Mouse (Mus musculus): ENCODE data around the gene Cpm. TPM values are rescaled to one million over a fixed set of nuclear protein-coding genes. Genes with fewer than 3 reads are reported as not detected.

Gene Cpm
- polyA plus RNA-seq, 1 experiment from 2014 or later, result 57.7 TPM

DNA sequence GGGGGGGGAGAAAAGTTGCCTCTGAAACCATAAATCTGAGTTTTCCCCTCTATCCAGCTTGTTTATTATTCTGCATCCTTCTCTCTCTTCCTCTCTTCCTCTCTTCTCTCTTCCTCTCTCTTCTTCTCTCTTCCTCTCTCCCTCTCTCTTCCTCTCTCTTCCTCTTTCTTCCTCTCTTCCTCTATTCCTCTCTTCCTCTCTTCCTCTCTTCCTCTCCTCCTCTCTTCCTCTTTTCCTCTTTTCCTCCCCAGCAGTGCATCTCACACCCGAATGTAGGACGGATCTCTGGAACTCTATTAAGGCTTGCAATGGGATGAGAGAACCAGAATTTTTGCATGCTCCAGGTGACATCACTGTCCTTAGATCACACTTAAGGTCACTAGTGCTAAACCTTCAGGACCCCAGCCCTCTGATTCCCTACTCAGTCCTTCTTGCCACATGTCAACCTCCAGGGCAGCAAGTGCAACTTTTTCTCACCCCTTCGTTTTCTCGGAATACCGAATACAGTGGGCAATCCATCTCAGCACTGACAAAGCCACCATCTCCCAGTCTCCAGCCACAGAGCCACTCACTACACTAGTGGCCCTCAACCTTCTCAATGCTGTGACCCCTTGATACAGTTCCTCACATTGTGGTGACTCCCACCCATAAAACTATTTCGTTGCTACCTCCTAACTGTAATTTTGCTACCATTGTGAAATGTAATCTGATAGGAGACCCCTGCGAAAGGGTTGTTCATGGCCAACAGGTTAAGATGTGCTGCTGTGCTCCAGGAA is 2.3 kb upstream of the Cpm start:
- Histone ChIP-seq H3K4me1 (no peaks in the 10 kb centered on the region), H3K4me2 (no peak overlapping the region), H3K27me3 (replicated peaks) (0 out of 2 replicates have a peak, but pooled peaks cover 9% of the 10 kb centered on the region), H3K9me3 (no peaks in the 10 kb centered on the region), H3K36me3 (no peaks in the 10 kb centered on the region), H3K4me3 (replicated peaks) (no peak overlapping the region), H3K27ac (no peak overlapping the region), H3K9ac (no peak overlapping the region)
- no peak for ATAC-seq (ENCODE audit: insufficient read depth, low FRiP score, low read depth)
- 57% methylated on average over 7 of the region's 7 CpGs for WGBS

DNA sequence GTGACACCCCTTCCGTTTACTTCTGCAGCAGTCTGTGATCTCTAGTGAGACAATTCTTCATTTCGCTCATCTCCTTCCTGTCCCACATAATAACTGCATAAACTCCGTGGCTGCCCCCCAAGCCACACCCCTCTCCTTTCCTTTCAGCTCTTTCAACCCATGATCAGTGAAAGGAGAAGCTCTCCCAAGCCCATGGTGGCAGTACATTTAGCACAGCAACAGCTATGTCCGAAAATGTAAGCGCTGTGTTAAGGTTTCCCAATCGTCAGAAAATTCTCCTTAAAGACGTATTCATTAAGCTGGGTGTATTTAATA is 1.7 kb upstream of the Cpm start:
- no peak overlapping the region for H3K4me3 ChIP-seq (replicated peaks)
- ATAC-seq (ENCODE audit: insufficient read depth, low FRiP score, low read depth), result no peak
- 0 out of 2 replicates have a peak, but pooled peaks cover 9% of the 10 kb centered on the region for H3K27me3 ChIP-seq (replicated peaks)
- H3K4me1 ChIP-seq, result no peaks in the 10 kb centered on the region
- H3K27ac ChIP-seq, result no peak overlapping the region
- WGBS, result 46% methylated on average over 7 of the region's 7 CpGs
- no peak overlapping the region for H3K9ac ChIP-seq
- no peaks in the 10 kb centered on the region for H3K36me3 ChIP-seq
- no peak overlapping the region for H3K4me2 ChIP-seq
- H3K9me3 ChIP-seq, result no peaks in the 10 kb centered on the region

DNA sequence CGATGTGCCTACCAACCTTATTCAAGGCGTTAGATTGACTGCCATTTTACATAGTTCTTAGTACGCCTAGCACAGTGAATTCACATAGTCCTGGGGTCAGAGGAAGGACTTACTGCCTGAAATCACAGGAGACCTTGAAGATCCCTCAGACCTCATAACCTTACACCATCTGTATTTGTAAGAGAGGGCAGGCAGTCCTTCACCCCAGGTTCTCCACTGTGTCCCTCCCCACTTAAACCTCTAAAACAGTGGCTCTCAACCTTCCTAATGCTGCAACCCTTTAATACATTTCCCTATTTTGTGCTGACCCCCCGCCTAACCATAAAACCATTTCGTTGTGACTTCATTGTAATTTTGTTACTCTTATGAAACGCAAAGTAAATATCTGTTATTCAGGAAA is 1.4 kb upstream of the Cpm start:
- Histone ChIP-seq H3K9me3 (no peaks in the 10 kb centered on the region), H3K4me1 (no peaks in the 10 kb centered on the region), H3K27me3 (replicated peaks) (0 out of 2 replicates have a peak, but pooled peaks cover 9% of the 10 kb centered on the region), H3K4me2 (no peak overlapping the region), H3K36me3 (no peaks in the 10 kb centered on the region), H3K4me3 (replicated peaks) (no peak overlapping the region), H3K9ac (no peak overlapping the region), H3K27ac (no peak overlapping the region)
- ATAC-seq (ENCODE audit: insufficient read depth, low FRiP score, low read depth), result no peak
- WGBS, result 55% methylated on average over 6 of the region's 6 CpGs

DNA sequence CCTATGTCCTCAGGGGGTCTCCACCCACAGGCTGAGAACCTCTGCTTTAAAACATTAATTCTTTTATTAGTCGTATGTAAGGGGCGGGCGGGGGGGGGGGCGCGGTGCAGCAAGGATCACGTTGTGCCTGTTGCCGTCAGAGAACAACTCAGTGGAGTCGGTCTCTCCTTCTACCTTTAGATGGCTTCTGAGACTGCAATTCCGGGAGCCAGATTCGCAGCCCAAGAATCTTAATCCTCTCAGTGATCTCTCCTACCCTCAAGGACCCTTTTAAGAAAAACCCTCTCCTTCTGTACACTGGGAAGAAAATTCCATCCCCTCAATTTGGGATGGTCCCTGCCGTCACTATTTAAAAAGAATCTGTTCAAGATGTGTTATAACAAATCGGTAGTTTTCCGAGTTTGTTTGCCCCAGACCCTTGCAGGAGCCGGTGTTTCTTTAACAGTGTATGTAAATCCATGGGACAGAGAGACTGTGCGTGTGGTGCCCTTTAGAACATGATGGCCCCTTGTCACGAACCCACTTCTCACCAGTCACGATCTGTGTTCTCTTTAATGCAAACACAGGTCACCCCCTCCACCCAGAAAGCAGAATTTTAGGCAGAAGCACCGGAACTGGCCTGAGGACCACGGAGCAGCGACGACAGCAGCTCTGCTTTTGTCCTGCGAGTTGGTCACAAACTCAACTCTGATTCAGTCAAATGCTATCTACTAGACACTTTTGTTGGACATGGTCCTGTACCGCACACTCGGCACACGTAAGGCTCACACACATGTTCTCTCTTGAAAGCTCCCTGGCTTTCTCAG is 734 bp upstream of the Cpm start:
- no peaks in the 10 kb centered on the region for H3K4me1 ChIP-seq
- H3K9ac ChIP-seq, result no peak overlapping the region
- H3K27ac ChIP-seq, result no peak overlapping the region
- 0 out of 2 replicates have a peak, but pooled peaks cover 9% of the 10 kb centered on the region for H3K27me3 ChIP-seq (replicated peaks)
- H3K4me2 ChIP-seq, result peak overlapping the region; percentile 93
- H3K9me3 ChIP-seq, result no peaks in the 10 kb centered on the region
- ATAC-seq (ENCODE audit: insufficient read depth, low FRiP score, low read depth), result no peak
- H3K36me3 ChIP-seq, result no peaks in the 10 kb centered on the region
- peak overlapping the region; percentile 69 for H3K4me3 ChIP-seq (replicated peaks)
- WGBS, result 4% methylated on average over 25 of the region's 25 CpGs

DNA sequence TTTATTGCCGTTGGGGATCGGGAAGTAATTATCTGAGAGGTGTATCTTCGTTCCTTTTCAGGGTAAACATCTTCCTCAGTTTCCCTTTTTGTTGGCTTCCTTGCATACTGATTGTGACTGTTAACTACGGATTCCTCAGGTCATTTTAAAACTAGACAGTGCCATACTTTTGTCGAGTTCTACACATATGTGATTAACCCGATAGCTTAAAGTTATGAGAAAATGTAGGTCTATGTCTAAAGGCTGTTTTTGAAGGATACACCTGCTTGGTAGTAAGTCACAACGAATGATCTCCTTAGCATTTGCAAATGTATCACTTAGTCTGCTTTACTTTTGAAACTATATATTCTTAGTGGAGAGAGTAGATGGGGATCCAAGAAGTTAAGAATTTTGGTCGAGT is 876 bp downstream of the Cpm start:
- WGBS, result 23% methylated on average over 8 of the region's 8 CpGs
- peak overlapping the region; percentile 93 for H3K4me2 ChIP-seq
- H3K36me3 ChIP-seq, result no peaks in the 10 kb centered on the region
- no peaks in the 10 kb centered on the region for H3K4me1 ChIP-seq
- no peak overlapping the region for H3K27ac ChIP-seq
- no peak for ATAC-seq (ENCODE audit: insufficient read depth, low FRiP score, low read depth)
- 0 out of 2 replicates have a peak, but pooled peaks cover 9% of the 10 kb centered on the region for H3K27me3 ChIP-seq (replicated peaks)
- H3K9ac ChIP-seq, result no peak overlapping the region
- peak overlapping the region; percentile 69 for H3K4me3 ChIP-seq (replicated peaks)
- no peaks in the 10 kb centered on the region for H3K9me3 ChIP-seq

DNA sequence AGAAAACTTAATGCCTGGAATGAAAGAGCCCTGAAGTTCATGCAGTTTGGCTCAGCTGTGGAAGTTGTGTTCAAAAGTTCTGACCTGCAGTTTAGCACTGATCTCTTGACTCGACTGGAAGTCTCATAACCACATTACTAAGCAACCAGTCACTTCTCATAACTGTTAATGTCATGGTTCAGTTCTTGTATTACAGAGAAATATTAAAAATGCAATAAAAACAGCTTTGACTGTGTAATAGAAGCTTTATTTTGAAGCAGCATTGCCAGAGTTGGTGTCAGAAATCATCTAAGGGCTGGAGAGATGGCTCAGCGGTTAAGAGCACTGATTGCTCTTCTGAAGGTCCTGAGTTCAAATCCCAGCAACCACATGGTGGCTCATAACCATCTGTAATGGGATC is 1.5 kb downstream of the Cpm start:
- H3K9ac ChIP-seq, result no peak overlapping the region
- peak overlapping the region; percentile 19; the same call in 1 of the 2 replicates for H3K4me2 ChIP-seq
- H3K4me3 ChIP-seq (replicated peaks), result peak overlapping the region; percentile 69
- no peaks in the 10 kb centered on the region for H3K9me3 ChIP-seq
- WGBS, result 50% methylated on average over 2 of the region's 2 CpGs
- no peaks in the 10 kb centered on the region for H3K36me3 ChIP-seq
- ATAC-seq (ENCODE audit: insufficient read depth, low FRiP score, low read depth), result no peak
- no peak overlapping the region for H3K27ac ChIP-seq
- 0 out of 2 replicates have a peak, but pooled peaks cover 9% of the 10 kb centered on the region for H3K27me3 ChIP-seq (replicated peaks)
- H3K4me1 ChIP-seq, result no peaks in the 10 kb centered on the region

DNA sequence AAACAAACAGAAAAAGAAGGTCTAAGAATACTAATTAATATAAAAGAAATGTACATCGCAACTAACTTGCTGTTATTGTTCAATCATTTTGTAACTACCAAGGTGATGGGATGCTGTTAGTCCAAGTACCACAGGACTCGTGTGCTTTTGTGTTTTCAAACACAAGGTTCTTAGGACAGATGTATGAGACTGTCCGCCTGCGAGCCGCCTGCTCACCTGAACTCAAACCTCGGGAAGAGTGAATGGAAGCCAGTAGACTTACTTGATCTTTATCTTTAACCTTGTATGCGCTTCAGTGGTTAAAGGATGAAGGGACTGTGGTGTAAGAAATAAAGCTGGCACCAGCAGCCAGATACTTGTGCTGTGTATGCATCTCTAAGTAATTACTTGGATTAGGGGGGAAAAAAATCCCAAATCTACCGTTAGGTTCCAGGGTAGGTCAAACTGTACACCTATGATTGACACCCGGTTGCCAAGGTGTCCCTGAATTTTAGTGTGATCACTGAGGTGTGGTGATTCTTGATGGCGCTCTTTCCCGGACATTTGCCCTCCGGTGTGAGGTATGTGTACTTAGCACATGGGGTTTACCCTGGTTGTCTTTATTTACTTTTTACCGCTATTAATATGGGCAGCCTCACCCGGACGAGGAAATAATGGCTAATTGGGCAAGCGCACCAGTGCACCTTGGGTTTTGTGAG is 2.4 kb downstream of the Cpm start:
- Histone ChIP-seq H3K9ac (no peak overlapping the region), H3K27me3 (replicated peaks) (0 out of 2 replicates have a peak, but pooled peaks cover 9% of the 10 kb centered on the region), H3K4me1 (no peaks in the 10 kb centered on the region), H3K27ac (no peak overlapping the region), H3K9me3 (no peaks in the 10 kb centered on the region), H3K4me3 (replicated peaks) (no peak overlapping the region), H3K36me3 (no peaks in the 10 kb centered on the region), H3K4me2 (peak overlapping the region; percentile 24)
- 74% methylated on average over 16 of the region's 16 CpGs for WGBS
- ATAC-seq (ENCODE audit: insufficient read depth, low FRiP score, low read depth), result no peak

DNA sequence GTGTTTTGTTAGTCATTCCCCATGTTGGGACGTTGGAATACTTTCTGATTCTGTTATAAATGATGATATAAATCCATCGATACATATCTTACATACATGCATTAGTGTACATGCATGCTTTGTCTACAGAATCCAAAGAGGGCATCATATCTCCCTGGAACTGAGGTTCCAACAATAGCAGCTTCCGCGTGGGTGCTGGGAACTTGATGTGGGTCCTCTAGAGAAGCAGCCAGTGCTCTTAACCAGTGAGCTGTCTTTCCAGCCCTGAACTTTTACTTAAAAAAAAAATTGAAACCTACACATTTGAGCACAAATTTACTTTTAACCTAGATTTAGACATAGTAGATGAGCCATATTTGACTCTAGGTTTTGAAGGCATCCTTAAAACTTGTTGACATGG is 3.1 kb downstream of the Cpm start:
- WGBS, result 87% methylated on average over 4 of the region's 4 CpGs
- H3K4me2 ChIP-seq, result no peak overlapping the region
- no peaks in the 10 kb centered on the region for H3K36me3 ChIP-seq
- no peak overlapping the region for H3K27ac ChIP-seq
- H3K9ac ChIP-seq, result no peak overlapping the region
- 0 out of 2 replicates have a peak, but pooled peaks cover 4% of the 10 kb centered on the region for H3K27me3 ChIP-seq (replicated peaks)
- no peak overlapping the region for H3K4me3 ChIP-seq (replicated peaks)
- H3K9me3 ChIP-seq, result no peaks in the 10 kb centered on the region
- no peaks in the 10 kb centered on the region for H3K4me1 ChIP-seq
- ATAC-seq (ENCODE audit: insufficient read depth, low FRiP score, low read depth), result no peak

DNA sequence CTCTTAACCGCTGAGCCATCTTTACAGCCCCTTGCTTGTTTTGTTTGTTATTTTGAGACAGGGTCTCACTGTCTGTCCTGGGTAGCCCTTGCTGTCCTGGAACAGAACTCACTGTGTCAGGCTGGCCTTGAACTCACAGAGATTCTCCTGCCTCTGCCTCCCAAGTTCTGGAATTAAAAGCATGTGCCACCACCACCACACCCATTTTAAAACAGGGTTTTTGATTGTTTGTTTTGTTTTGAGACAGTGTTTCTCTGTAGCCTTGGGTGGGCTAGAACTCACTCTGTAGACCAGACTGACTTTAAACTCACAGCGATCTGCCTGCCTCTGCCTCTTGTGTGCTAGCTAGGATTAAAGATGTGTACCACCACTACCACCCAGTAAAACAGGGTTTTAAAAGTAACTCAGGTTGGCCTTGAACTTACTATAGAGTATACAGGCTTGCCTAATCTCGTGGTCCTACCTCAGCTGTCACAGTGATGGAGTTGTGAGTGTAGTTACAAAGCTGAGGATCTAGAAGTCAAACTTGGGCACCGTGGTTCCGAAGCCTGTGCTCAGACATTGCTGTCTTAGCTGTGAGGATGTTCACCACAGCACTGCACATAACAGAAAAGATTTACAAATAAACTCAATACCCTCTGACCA is 4.4 kb downstream of the Cpm start:
- no peaks in the 10 kb centered on the region for H3K4me1 ChIP-seq
- no peaks in the 10 kb centered on the region for H3K9me3 ChIP-seq
- H3K36me3 ChIP-seq, result no peaks in the 10 kb centered on the region
- no peak overlapping the region for H3K27ac ChIP-seq
- H3K4me2 ChIP-seq, result no peak overlapping the region
- no peak for ATAC-seq (ENCODE audit: insufficient read depth, low FRiP score, low read depth)
- H3K27me3 ChIP-seq (replicated peaks), result 0 out of 2 replicates have a peak, but pooled peaks cover 4% of the 10 kb centered on the region
- H3K4me3 ChIP-seq (replicated peaks), result no peak overlapping the region
- 82% methylated on average over 5 of the region's 5 CpGs for WGBS
- no peak overlapping the region for H3K9ac ChIP-seq

DNA sequence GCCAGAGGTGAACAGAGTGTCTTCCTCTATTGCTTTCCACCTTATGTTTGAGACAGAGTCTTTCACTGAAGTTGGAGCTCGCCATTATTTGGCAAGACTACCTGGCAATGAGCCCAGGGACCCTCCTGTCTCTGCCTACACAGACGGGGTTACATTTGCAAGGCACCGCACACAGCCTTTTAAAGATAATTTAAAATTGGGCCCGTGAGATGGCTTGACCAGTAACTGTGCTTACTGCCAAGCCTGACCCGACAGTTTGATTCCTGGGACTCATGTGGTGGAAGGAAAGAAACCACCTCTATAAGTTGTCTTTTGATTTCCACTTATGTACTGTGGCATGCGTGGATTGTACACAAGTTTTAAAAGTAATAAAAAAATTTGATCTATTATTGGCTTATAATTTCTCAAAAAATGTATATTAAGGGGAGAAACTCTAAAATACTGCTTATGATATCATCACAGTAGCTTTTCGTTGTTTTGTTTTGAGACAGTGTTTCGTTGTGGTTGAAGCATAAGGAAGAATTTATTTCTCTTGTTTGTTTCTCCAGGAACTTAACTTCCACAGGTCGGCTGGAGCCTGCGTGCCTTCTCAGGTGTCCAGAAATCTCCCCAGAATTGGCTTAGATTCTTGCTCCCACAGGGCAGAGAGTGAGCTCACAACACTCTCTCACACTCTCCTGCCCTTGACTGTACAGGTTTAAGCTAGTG is 5.2 kb downstream of the Cpm start:
- H3K4me1 ChIP-seq, result no peaks in the 10 kb centered on the region
- WGBS, result 86% methylated on average over 10 of the region's 10 CpGs
- H3K27ac ChIP-seq, result no peak overlapping the region
- no peaks in the 10 kb centered on the region for H3K36me3 ChIP-seq
- no peak for ATAC-seq (ENCODE audit: insufficient read depth, low FRiP score, low read depth)
- H3K9ac ChIP-seq, result no peak overlapping the region
- no peak overlapping the region for H3K4me2 ChIP-seq
- no peaks in the 10 kb centered on the region for H3K9me3 ChIP-seq
- H3K4me3 ChIP-seq (replicated peaks), result no peak overlapping the region
- no peaks in the 10 kb centered on the region for H3K27me3 ChIP-seq (replicated peaks)

Measured in stomach, embryonic 15.5 days (tissue).